Mouse (Mus musculus): ENCODE results near the gene Hdac4.

GRCm38 (mm10) chr1:91978443-91978842 is 217.1 kb downstream of the Hdac4 start:
- TF ChIP-seq CTCF (IDR thresholded peaks at IDR 0.05; ENCODE audit: low read depth) (no peak), EP300 (IDR thresholded peaks at IDR 0.05; ENCODE audit: low read depth) (no peak)

All from liver, postnatal 0 days (tissue).